Mouse (Mus musculus) limb, embryonic 13.5 days (tissue): ENCODE results near the gene Zfp853. TPM values are rescaled to one million over a fixed set of nuclear protein-coding genes. Genes with fewer than 3 reads are reported as not detected.
A peak's percentile ranks its signal among the peaks of the same experiment; 100 is the strongest.

ENCODE experiments used
- ATAC-seq: fragments of 200-750 bp; cut with Nextera tagmentation; 2 replicates; pipeline ENCODE4 v1.8.0; 2017; ENCODE audit warnings: low read depth, moderate number of reproducible peaks, moderate TSS enrichment; ENCODE audit not compliant: low FRiP score
- H3K27ac ChIP-seq: fragments of 300-500 bp; sonication (generic); 2 replicates; pipeline ENCODE4 v1.5.1; 2015; ENCODE audit warnings: inconsistent platforms, mild to moderate bottlenecking, moderate library complexity
- H3K27me3 ChIP-seq: fragments of 300-500 bp; sonication (generic); 2 replicates; pipeline ENCODE4 v1.6.1; 2015; ENCODE audit warnings: mild to moderate bottlenecking, inconsistent platforms
- H3K36me3 ChIP-seq: fragments of 300-500 bp; sonication (generic); 2 replicates; pipeline ENCODE4 v1.6.1; 2015; ENCODE audit warnings: inconsistent platforms, mild to moderate bottlenecking, moderate library complexity
- H3K4me1 ChIP-seq: fragments of 300-500 bp; sonication (generic); 2 replicates; pipeline ENCODE4 v1.6.1; 2015; ENCODE audit warnings: inconsistent platforms
- H3K4me2 ChIP-seq: fragments of 300-500 bp; sonication (generic); replicated peaks from 2 replicates; pipeline ENCODE4 v1.6.1; 2015; ENCODE audit warnings: inconsistent platforms, mild to moderate bottlenecking, moderate library complexity
- H3K4me3 ChIP-seq: fragments of 300-500 bp; sonication (generic); 2 replicates; pipeline ENCODE4 v1.5.1; 2015; ENCODE audit warnings: moderate library complexity, mild to moderate bottlenecking, inconsistent platforms
- H3K9ac ChIP-seq: fragments of 300-500 bp; sonication (generic); 2 replicates; pipeline ENCODE4 v1.6.1; 2015; ENCODE audit warnings: mild to moderate bottlenecking, inconsistent platforms
- H3K9me3 ChIP-seq: fragments of 300-500 bp; sonication (generic); 2 replicates; pipeline ENCODE4 v1.6.1; 2016; ENCODE audit warnings: inconsistent platforms
- WGBS: fragments of 180-500 bp; shearing (Covaris S2); methylation state at CpG from one replicate; pipeline ENCODE4 v1.1.7; 2015; 5-methylcytosine and 5-hydroxymethylcytosine counted together
- polyA plus RNA-seq: library from polyadenylated mRNA; unstranded; fragments of >200 nt; fragmentation: Nextera tagmentation; extraction: Ambion mirVana; gene quantifications from 2 replicates; pipeline ENCODE4 v1.2.1, GENCODE M21; 2015

Zfp853 gene
- polyA plus RNA-seq = 0.28 and 0.33 TPM in 2 replicates

DNA sequence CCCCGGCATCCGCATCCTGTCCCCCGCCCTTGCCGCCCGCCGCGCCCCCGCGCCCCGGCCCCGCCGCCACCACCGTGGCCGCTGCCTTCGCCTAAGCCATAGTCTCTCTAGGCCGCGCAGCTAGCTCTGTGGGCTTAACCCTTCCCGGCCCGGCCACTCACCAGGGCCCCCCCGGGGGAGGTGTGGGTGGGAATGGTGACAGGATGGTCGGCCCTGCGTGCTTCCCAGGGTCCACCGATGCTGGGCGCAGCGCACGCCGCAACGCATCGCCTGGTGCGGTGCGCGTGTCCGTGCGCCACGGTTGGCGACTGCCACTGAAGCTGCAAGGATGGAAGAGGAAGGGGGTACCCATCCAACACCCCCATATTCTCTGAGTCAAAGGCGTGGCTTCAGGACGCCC, at the start of gene Zfp853:
Gene Zfp853 (minus strand): TSS at position 220 of the 400 bp plus-strand sequence.
- peaks cover 67% of the 10 kb centered on the region for H3K27me3 ChIP-seq

DNA sequence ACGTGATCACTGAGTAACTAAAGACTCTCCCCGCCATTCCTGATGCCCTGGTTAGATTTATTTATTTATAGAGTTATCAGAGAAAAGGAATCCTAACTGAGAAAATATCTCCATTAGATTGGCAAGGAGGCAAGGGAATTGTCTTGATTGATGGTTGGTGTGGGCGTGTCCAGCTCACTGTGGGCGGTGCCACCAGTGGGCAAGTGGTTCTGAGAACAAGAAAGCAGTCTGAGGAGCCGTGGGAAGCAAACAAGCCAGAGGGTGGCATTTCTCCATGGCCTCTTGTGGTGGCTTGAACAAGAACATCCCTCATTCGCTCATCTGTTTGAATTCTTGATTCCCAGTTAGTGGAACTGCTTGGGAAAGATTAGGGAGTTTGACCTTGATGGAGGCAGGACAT, 46.2 kb upstream of the Zfp853 start:
- H3K4me3 ChIP-seq = no peak overlapping the region
- H3K9me3 ChIP-seq = no peaks in the 10 kb centered on the region
- WGBS = 52% methylated on average over 6 of the region's 6 CpGs
- H3K9ac ChIP-seq = no peak overlapping the region
- no peaks in the 10 kb centered on the region for H3K4me1 ChIP-seq
- no peak overlapping the region for H3K27ac ChIP-seq
- H3K27me3 ChIP-seq = no peaks in the 10 kb centered on the region
- no peak overlapping the region for H3K4me2 ChIP-seq
- H3K36me3 ChIP-seq = no peaks in the 10 kb centered on the region
- no peak for ATAC-seq

More for the DNA sequence above, at the start of gene Zfp853:
- Histone ChIP-seq H3K36me3 (peaks cover 10% of the 10 kb centered on the region; the same call in 1 of the 2 replicates), H3K9me3 (peaks cover 6% of the 10 kb centered on the region; the same call in 1 of the 2 replicates), H3K27ac (no peak within 1 kb of the TSS), H3K4me3 (peak within 1 kb of the TSS; percentile 59), H3K9ac (peak within 1 kb of the TSS; percentile 72), H3K4me2 (peak within 1 kb of the TSS; percentile 84), H3K4me1 (peaks cover 24% of the 10 kb centered on the region)
- ATAC-seq = no peak
- 4% methylated on average over 36 of the region's 38 CpGs for WGBS

DNA sequence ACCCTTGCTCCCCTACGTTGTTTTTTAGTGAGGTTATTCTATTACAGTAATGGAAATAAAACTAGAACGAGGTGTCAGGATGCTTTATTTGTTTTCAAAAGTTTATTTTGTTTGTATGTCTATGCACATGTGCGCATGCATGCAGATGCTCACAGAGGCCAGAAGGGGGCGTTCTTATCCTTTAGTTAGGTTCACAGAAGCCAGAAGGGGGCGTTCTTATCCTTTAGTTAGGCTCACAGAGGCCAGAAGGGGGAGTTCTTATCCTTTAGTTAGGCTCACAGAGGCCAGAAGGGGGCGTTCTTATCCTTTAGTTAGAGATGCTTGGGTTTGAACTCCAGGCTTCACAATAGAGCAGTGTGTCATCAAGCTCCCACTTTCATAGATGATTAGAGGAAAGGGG, 43.1 kb upstream of the Zfp853 start:
- no peak overlapping the region for H3K4me2 ChIP-seq
- H3K4me1 ChIP-seq = no peaks in the 10 kb centered on the region
- H3K36me3 ChIP-seq = no peaks in the 10 kb centered on the region
- no peak overlapping the region for H3K9ac ChIP-seq
- 67% methylated on average over 6 of the region's 6 CpGs for WGBS
- no peaks in the 10 kb centered on the region for H3K9me3 ChIP-seq
- no peak overlapping the region for H3K27ac ChIP-seq
- no peaks in the 10 kb centered on the region for H3K27me3 ChIP-seq
- no peak for ATAC-seq
- no peak overlapping the region for H3K4me3 ChIP-seq

- no peak for ATAC-seq
These were observed 41.7 kb upstream of the Zfp853 start for GRCm38 (mm10) chr5:143335089-143335460.

DNA sequence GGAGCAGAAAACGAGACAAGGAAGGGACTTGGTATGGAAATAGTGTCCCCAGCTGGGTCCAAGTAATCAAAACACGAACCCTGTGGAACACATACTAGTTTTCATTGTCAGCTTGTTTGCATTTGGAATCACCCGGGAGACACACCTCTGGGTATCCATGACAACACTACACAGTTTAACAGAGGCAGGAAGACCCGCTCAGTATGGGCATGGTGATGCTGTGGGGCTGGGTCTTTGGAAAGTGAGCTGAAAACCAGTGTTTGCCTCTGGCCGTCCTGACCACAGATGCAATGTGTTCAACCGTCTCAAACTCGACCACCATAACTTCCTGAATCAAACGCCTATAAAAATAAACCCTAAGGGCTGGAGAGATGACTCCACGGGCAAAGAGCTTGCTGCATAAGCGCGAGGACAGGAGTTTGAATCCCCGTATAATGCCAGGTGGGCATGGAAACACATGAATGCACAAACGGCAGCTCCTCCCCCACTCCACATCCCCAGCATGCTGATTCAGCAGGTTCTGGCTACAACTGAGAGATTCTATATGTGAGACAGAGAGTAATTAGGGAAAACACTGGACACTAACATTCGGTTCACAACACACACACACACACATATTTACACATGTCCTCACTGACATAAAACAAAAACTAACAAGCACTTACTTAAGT, 41.1 kb upstream of the Zfp853 start:
- ATAC-seq = no peak
- Histone ChIP-seq H3K9me3 (no peaks in the 10 kb centered on the region), H3K4me2 (no peak overlapping the region)

More at GRCm38 (mm10) chr5:143335089-143335460, 41.7 kb upstream of the Zfp853 start:
- H3K27ac ChIP-seq = no peak overlapping the region
- 82% methylated on average over 7 of the region's 7 CpGs for WGBS
- peaks cover 2% of the 10 kb centered on the region for H3K4me1 ChIP-seq
- H3K9me3 ChIP-seq = no peaks in the 10 kb centered on the region
- H3K36me3 ChIP-seq = no peaks in the 10 kb centered on the region
- no peak overlapping the region for H3K4me3 ChIP-seq
- H3K4me2 ChIP-seq = no peak overlapping the region
- no peaks in the 10 kb centered on the region for H3K27me3 ChIP-seq
- no peak overlapping the region for H3K9ac ChIP-seq

GRCm38 (mm10) chr5:143333872-143334271, 40.4 kb upstream of the Zfp853 start:
- H3K27me3 ChIP-seq = no peaks in the 10 kb centered on the region
- 0 out of 2 replicates have a peak overlapping the region, but pooled peaks have one; percentile 23 for H3K4me2 ChIP-seq
- ATAC-seq = no peak
- no peak overlapping the region for H3K27ac ChIP-seq
- no peaks in the 10 kb centered on the region for H3K36me3 ChIP-seq
- no peaks in the 10 kb centered on the region for H3K9me3 ChIP-seq
- no peak overlapping the region for H3K4me3 ChIP-seq
- WGBS = 13% methylated on average over 5 of the region's 5 CpGs
- H3K4me1 ChIP-seq = peaks cover 7% of the 10 kb centered on the region
- no peak overlapping the region for H3K9ac ChIP-seq

More for the DNA sequence above, 41.1 kb upstream of the Zfp853 start:
- H3K9ac ChIP-seq = no peak overlapping the region
- H3K27me3 ChIP-seq = no peaks in the 10 kb centered on the region
- 66% methylated on average over 14 of the region's 14 CpGs for WGBS
- H3K4me3 ChIP-seq = no peak overlapping the region
- no peaks in the 10 kb centered on the region for H3K36me3 ChIP-seq
- H3K27ac ChIP-seq = no peak overlapping the region
- H3K4me1 ChIP-seq = peaks cover 7% of the 10 kb centered on the region

DNA sequence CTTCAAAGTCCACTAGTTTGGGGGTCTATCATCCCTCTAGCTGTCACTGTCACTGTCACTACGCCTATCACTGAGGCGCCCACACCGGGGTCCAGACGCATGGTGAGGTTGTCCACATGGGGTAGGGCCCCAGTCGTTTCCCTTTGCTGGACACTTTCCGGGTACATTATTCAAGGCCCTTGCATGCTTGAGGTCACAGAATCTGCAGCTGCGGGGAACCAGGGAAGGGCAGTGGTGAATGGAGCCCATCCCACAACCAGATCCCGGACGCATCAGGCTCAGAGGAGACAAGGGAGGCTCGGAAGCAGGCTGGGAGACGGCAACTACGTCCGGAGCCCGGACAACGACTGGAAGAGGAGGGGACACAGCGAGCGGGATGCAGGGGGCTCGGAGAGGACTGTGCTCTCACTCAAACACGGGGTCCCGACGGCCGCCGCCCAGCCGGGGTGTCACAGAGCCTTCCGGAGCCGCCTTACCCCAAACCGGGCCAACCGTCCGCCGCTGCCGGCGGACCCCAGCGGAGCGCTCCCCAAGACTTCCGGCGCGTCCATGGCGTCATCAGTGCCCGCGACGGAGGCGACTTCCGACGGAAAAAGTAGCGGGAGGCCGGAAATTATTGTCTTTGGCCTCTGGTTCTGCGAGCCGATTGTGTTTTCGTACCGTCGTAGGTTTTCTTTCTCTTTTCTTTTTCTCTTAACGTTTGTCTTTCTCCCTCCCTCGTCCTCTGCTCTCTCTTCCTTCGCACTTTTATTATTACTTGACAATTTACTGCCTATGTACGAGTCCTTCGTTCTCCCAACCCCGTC, 35.5 kb upstream of the Zfp853 start, which contains the start of gene Zdhhc4:
Gene Zdhhc4 (minus strand): TSS at position 567 of the 806 bp plus-strand sequence.
- WGBS = under 1% methylated on average over 57 of the region's 57 CpGs
- peak within 1 kb of the TSS; percentile 89 for H3K9ac ChIP-seq
- no peaks in the 10 kb centered on the region for H3K27me3 ChIP-seq
- peaks cover 20% of the 10 kb centered on the region for H3K4me1 ChIP-seq
- H3K9me3 ChIP-seq = no peaks in the 10 kb centered on the region
- ATAC-seq = peak; percentile 82
- peak within 1 kb of the TSS; percentile 65 for H3K4me3 ChIP-seq
- H3K27ac ChIP-seq = peak within 1 kb of the TSS; percentile 53; the same call in 1 of the 2 replicates
- H3K36me3 ChIP-seq = peaks cover 28% of the 10 kb centered on the region
- peak within 1 kb of the TSS; percentile 98 for H3K4me2 ChIP-seq

DNA sequence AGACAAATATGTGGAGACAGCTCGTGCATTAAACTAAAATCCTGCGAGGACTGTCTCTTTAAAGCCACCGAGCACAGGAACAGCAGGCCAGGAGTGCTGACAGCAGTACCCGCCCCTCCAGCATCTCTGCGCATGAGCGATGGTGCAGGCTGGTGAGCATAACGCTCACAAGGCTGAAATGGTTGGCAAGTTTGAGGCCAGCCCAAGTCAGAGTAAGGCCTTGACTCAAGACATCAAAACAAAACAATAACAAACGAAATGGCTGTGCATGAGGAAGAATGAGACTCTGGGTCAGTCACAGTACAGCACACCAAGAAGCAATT, 23.8 kb upstream of the Zfp853 start:
- Histone ChIP-seq H3K27ac (no peak overlapping the region), H3K27me3 (no peaks in the 10 kb centered on the region), H3K9ac (no peak overlapping the region), H3K36me3 (peaks cover 70% of the 10 kb centered on the region), H3K4me3 (no peak overlapping the region), H3K4me1 (peaks cover 15% of the 10 kb centered on the region), H3K9me3 (no peaks in the 10 kb centered on the region), H3K4me2 (no peak overlapping the region)
- no peak for ATAC-seq
- WGBS = 87% methylated on average over 8 of the region's 8 CpGs

GRCm38 (mm10) chr5:143316605-143317287, 23.3 kb upstream of the Zfp853 start:
- Histone ChIP-seq H3K4me1 (peaks cover 15% of the 10 kb centered on the region), H3K9me3 (no peaks in the 10 kb centered on the region), H3K27ac (no peak overlapping the region), H3K27me3 (no peaks in the 10 kb centered on the region), H3K36me3 (peaks cover 70% of the 10 kb centered on the region), H3K9ac (no peak overlapping the region), H3K4me3 (no peak overlapping the region), H3K4me2 (no peak overlapping the region)
- WGBS = 91% methylated on average over 5 of the region's 5 CpGs
- no peak for ATAC-seq

- 14% methylated on average over 8 of the region's 8 CpGs for WGBS
- peak overlapping the region; percentile 89 for H3K4me3 ChIP-seq
- peak overlapping the region; percentile 95 for H3K9ac ChIP-seq
- H3K4me1 ChIP-seq = peaks cover 15% of the 10 kb centered on the region
- H3K27me3 ChIP-seq = no peaks in the 10 kb centered on the region
- peaks cover 70% of the 10 kb centered on the region for H3K36me3 ChIP-seq
- ATAC-seq = peak; percentile 41; the same call in 1 of the 2 replicates
- H3K9me3 ChIP-seq = no peaks in the 10 kb centered on the region
- H3K27ac ChIP-seq = peak overlapping the region; percentile 82; the same call in 1 of the 2 replicates
- H3K4me2 ChIP-seq = peak overlapping the region; percentile 82
These were observed 22.1 kb upstream of the Zfp853 start for GRCm38 (mm10) chr5:143315514-143315888.

DNA sequence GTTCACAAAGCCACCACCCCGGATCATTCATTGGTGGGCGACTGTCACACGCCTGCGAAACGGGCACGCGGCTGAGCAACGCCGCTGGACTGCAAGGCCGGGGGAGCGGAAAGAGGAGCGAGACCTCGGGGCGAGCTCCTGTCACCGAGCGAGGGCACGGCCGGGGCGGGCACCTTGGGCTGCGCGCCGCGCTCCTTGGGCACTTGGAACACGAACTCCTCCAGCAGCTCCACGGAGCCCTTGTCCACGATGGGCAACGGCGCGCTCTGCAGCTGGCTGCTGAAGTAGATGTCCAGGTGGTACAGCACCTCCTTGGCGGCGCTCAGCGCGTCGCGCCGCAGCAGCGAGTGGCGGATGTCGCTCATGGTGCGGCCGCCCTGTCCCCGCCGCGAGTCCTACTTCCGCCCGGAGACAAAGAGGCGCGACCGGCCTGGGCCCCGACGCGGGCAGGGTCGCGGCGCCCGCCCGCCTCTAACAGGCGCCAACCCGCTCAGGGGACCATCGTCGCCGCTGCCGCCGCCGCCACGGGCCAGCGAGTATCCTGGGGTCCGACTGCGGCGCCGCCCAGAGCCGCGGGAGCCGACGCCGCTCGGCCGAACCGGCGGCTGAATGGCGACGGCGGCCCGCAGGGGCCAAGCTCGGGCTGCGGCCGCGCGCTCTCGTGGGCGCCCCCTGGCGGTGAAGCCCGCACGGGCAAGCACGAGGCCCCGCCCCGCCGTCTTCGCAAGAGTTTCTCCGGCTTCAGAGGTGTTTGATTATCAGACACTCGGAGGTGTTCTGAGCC, 21.5 kb upstream of the Zfp853 start, which contains the start of gene E130309D02Rik:
Gene E130309D02Rik (minus strand): TSS at position 631 of the 784 bp plus-strand sequence.
- Histone ChIP-seq H3K4me2 (peak within 1 kb of the TSS; percentile 82), H3K27me3 (no peaks in the 10 kb centered on the region), H3K9ac (peak within 1 kb of the TSS; percentile 95), H3K9me3 (no peaks in the 10 kb centered on the region), H3K4me1 (peaks cover 15% of the 10 kb centered on the region), H3K27ac (peak within 1 kb of the TSS; percentile 82), H3K36me3 (peaks cover 70% of the 10 kb centered on the region), H3K4me3 (peak within 1 kb of the TSS; percentile 89)
- WGBS = under 1% methylated on average over 100 of the region's 101 CpGs
- ATAC-seq = peak; percentile 86
